ENCODE assay signal across 8 mouse cellular contexts in genomic region chr2:170218230-170219044, GRCm38 (mm10).
DNase-seq lines count a peak whose midpoint lies in the region; ATAC-seq and TF ChIP-seq lines count a peak whose summit lies in the region.

No protein-coding gene starts in this region.

- H3K36me3 ChIP-seq in hindbrain, embryonic 15.5 days, result no peaks in the 10 kb centered on the region
- no peaks in the 10 kb centered on the region for H3K36me3 ChIP-seq in macrophage (ENCODE audit: inconsistent target)

- 11% methylated on average over 22 of the region's 22 CpGs for WGBS in cerebellum, adult 2 months
- 6% methylated on average over 22 of the region's 22 CpGs for WGBS in hindbrain, embryonic 15.5 days
- whole genome bisulfite sequencing in macrophage (ENCODE audit: missing documents), result 12% methylated on average over 22 of the region's 22 CpGs

- H3K4me3 ChIP-seq in cerebellum, adult 2 months (replicated peaks; ENCODE audit: insufficient read depth, low read depth, low read length), result no peak overlapping the region
- peak overlapping the region; percentile 70 for H3K4me3 ChIP-seq in gastrocnemius, adult 2 months
- peak overlapping the region; percentile 13; the same call in 1 of the 2 replicates for H3K4me3 ChIP-seq in hindbrain, embryonic 15.5 days
- peak overlapping the region; percentile 15; the same call in 1 of the 2 replicates for H3K4me3 ChIP-seq in macrophage (ENCODE audit: inconsistent target)

- peak overlapping the region; percentile 31; the same call in 1 of the 2 replicates for H3K9ac ChIP-seq in hindbrain, embryonic 15.5 days

- no peaks in the 10 kb centered on the region for H3K79me2 ChIP-seq in macrophage (ENCODE audit: inconsistent target)

- H3K4me1 ChIP-seq in cerebellum, adult 2 months (ENCODE audit: control insufficient read depth, insufficient read depth, low read length), result peaks cover 2% of the 10 kb centered on the region; the same call in 1 of the 2 replicates
- peaks cover 54% of the 10 kb centered on the region for H3K4me1 ChIP-seq in hindbrain, embryonic 15.5 days (replicated peaks)

- no peak overlapping the region for H3K27ac ChIP-seq in cerebellum, adult 2 months (ENCODE audit: insufficient read depth, low read length)
- H3K27ac ChIP-seq in gastrocnemius, adult 2 months, result peak overlapping the region; percentile 75
- peak overlapping the region; percentile 80 for H3K27ac ChIP-seq in hindbrain, embryonic 15.5 days (replicated peaks)
- H3K27ac ChIP-seq in macrophage, result peak overlapping the region; percentile 83

- no peaks in the 10 kb centered on the region; the same call in 1 of the 2 replicates for H3K27me3 ChIP-seq in cerebellum, adult 2 months (ENCODE audit: control insufficient read depth, insufficient read depth, low read length)
- H3K27me3 ChIP-seq in hindbrain, embryonic 15.5 days, result no peaks in the 10 kb centered on the region

- H3K9me3 ChIP-seq in hindbrain, embryonic 15.5 days, result no peaks in the 10 kb centered on the region

- peak; percentile 51 for ATAC-seq in common myeloid progenitor, adult 5-6 weeks (replicated peaks; ENCODE audit: low read depth, poor library complexity, severe bottlenecking)
- peak; percentile 85 for ATAC-seq in hindbrain, embryonic 15.5 days (ENCODE audit: low FRiP score, low read depth)

- intact Hi-C loops in gastrocnemius, adult 2 months (cut with DNase I), result loop anchor here (2.0 kb wide), 1 partner anchor 96 kb away; no protein-coding TSS in a partner anchor
- intact Hi-C loops in left cerebral cortex, postnatal 10 days (cut with DNase I), result loop anchor here (5.0 kb wide), 1 partner anchor 86 kb away; no protein-coding TSS in a partner anchor

- H3K4me2 ChIP-seq in hindbrain, embryonic 15.5 days, result peak overlapping the region; percentile 71

- TF ChIP-seq CTCF in cerebellum, adult 2 months (IDR thresholded peaks at IDR 0.05; ENCODE audit: borderline replicate concordance, insufficient read depth, low read depth, low read length), result 0 out of 2 replicates have a peak, but pooled peaks have one; percentile 5
- TF ChIP-seq CTCF in gastrocnemius, adult 2 months (IDR thresholded peaks at IDR 0.05), result peak; percentile 68

- DNase-seq in cerebellum, adult 2 months, result peak in 1 of 2 experiments; percentile 14
- DNase-seq in cerebellum, adult 11 months, result no peak
- peak; percentile 80 for DNase-seq in gastrocnemius, adult 2 months
- DNase-seq in left cerebral cortex, postnatal 10 days (ENCODE audit: extremely low spot score in 1 of 2, low spot score in 2 of 2), result peak; percentile 57 to 84
- DNase-seq in right cerebral cortex, postnatal 25 days, result peak; percentile 40

- no peak for TF ChIP-seq POLR2A in cerebellum, adult 2 months (IDR thresholded peaks at IDR 0.05; ENCODE audit: borderline replicate concordance, insufficient read depth, low read length)
